Mouse (Mus musculus) midbrain, embryonic 14.5 days (tissue): ENCODE measurements at regions not wholly inside any gene's neighbourhood (a gene's known extent, or its start where the extent isn't known, plus 50 kb on each side); places are given as distances from the start of the nearest gene placed in this dataset.
A peak's percentile ranks its signal among the peaks of the same experiment; 100 is the strongest.

ENCODE experiments used
- ATAC-seq: fragments of 200-750 bp; cut with Nextera tagmentation; 2 replicates; pipeline ENCODE4 v1.8.0; 2017; ENCODE audit warnings: moderate number of reproducible peaks, moderate library complexity; ENCODE audit not compliant: low FRiP score, low TSS enrichment
- DNase-seq: peaks from one replicate; pipeline ENCODE4 v3.0.0-alpha.2; 2015
- H3K27ac ChIP-seq: fragments of 300-500 bp; sonication (generic); replicated peaks from 2 replicates; pipeline ENCODE4 v1.5.1; 2014; ENCODE audit warnings: mild to moderate bottlenecking, low read depth, low read length, moderate library complexity
- H3K27me3 ChIP-seq: fragments of 300-500 bp; sonication (generic); 2 replicates; pipeline ENCODE4 v1.6.1; 2014; ENCODE audit warnings: low read length, control low read depth, mixed read lengths; ENCODE audit not compliant: control insufficient read depth, insufficient read depth
- H3K36me3 ChIP-seq: fragments of 300-500 bp; sonication (generic); 2 replicates; pipeline ENCODE4 v1.6.1; 2014; ENCODE audit warnings: low read length, control low read depth; ENCODE audit not compliant: control insufficient read depth, insufficient read depth
- H3K4me1 ChIP-seq: fragments of 300-500 bp; sonication (generic); 2 replicates; pipeline ENCODE4 v1.6.1; 2014; ENCODE audit warnings: mild to moderate bottlenecking, antibody characterized with exemption, low read length, control low read depth; ENCODE audit not compliant: control insufficient read depth, insufficient read depth
- H3K4me2 ChIP-seq: fragments of 300-500 bp; sonication (generic); 2 replicates; pipeline ENCODE4 v1.6.1; 2014; ENCODE audit warnings: mild to moderate bottlenecking, low read length, moderate library complexity
- H3K4me3 ChIP-seq: fragments of 300-500 bp; sonication (generic); replicated peaks from 2 replicates; pipeline ENCODE4 v1.5.1; 2014; ENCODE audit warnings: low read depth, low read length
- H3K9ac ChIP-seq: fragments of 300-500 bp; sonication (generic); replicated peaks from 2 replicates; pipeline ENCODE4 v1.6.1; 2014; ENCODE audit warnings: mild to moderate bottlenecking, low read length, moderate library complexity
- H3K9me3 ChIP-seq: fragments of 300-500 bp; sonication (generic); 2 replicates; pipeline ENCODE4 v1.6.1; 2016; ENCODE audit warnings: low read length, control low read depth, mixed read lengths; ENCODE audit not compliant: control insufficient read depth
- WGBS: fragments of 180-500 bp; shearing (Covaris S2); extraction: QIAGEN DNeasy Blood & Tissue Kit; methylation state at CpG from one replicate; pipeline ENCODE4 v1.1.7; 2014; 5-methylcytosine and 5-hydroxymethylcytosine counted together

GRCm38 (mm10) chr9:61791435-61792064 is 122.8 kb downstream of the Rplp1 start:
- WGBS = 59% methylated on average over 11 of the region's 11 CpGs
- DNase-seq = peak; percentile 25
- ATAC-seq = no peak

GRCm38 (mm10) chr9:61790849-61791248 is 123.5 kb downstream of the Rplp1 start:
- DNase-seq = no peak
- ATAC-seq = no peak
- Histone ChIP-seq H3K4me3 (no peak overlapping the region), H3K9ac (no peak overlapping the region), H3K36me3 (no peaks in the 10 kb centered on the region), H3K9me3 (no peaks in the 10 kb centered on the region), H3K27ac (no peak overlapping the region), H3K27me3 (no peaks in the 10 kb centered on the region), H3K4me1 (no peaks in the 10 kb centered on the region), H3K4me2 (no peak overlapping the region)
- 79% methylated on average over 2 of the region's 2 CpGs for WGBS

More at GRCm38 (mm10) chr9:61791435-61792064, 122.8 kb downstream of the Rplp1 start:
- no peaks in the 10 kb centered on the region for H3K4me1 ChIP-seq
- H3K9ac ChIP-seq = no peak overlapping the region
- H3K27ac ChIP-seq = no peak overlapping the region
- H3K27me3 ChIP-seq = no peaks in the 10 kb centered on the region
- H3K36me3 ChIP-seq = no peaks in the 10 kb centered on the region
- H3K4me3 ChIP-seq = no peak overlapping the region
- H3K9me3 ChIP-seq = no peaks in the 10 kb centered on the region
- no peak overlapping the region for H3K4me2 ChIP-seq

GRCm38 (mm10) chr9:61789066-61789897 is 125.1 kb downstream of the Rplp1 start:
- no peak for DNase-seq
- Histone ChIP-seq H3K4me1 (no peaks in the 10 kb centered on the region), H3K27me3 (no peaks in the 10 kb centered on the region), H3K4me2 (no peak overlapping the region), H3K9ac (no peak overlapping the region), H3K36me3 (no peaks in the 10 kb centered on the region), H3K4me3 (no peak overlapping the region), H3K9me3 (no peaks in the 10 kb centered on the region), H3K27ac (no peak overlapping the region)
- no peak for ATAC-seq
- 84% methylated on average over 8 of the region's 8 CpGs for WGBS

GRCm38 (mm10) chr9:61781469-61781868 is 132.9 kb downstream of the Rplp1 start:
- Histone ChIP-seq H3K4me3 (no peak overlapping the region), H3K9ac (no peak overlapping the region), H3K9me3 (no peaks in the 10 kb centered on the region), H3K36me3 (no peaks in the 10 kb centered on the region), H3K4me1 (no peaks in the 10 kb centered on the region), H3K27me3 (no peaks in the 10 kb centered on the region), H3K4me2 (no peak overlapping the region), H3K27ac (no peak overlapping the region)
- WGBS = 91% methylated on average over 8 of the region's 8 CpGs
- ATAC-seq = no peak
- no peak for DNase-seq

- DNase-seq (no peak), ATAC-seq (no peak)
- H3K4me2 ChIP-seq = no peak overlapping the region
- H3K9ac ChIP-seq = no peak overlapping the region
- H3K36me3 ChIP-seq = no peaks in the 10 kb centered on the region
- H3K4me1 ChIP-seq = no peaks in the 10 kb centered on the region
- H3K4me3 ChIP-seq = no peak overlapping the region
- H3K27ac ChIP-seq = no peak overlapping the region
- H3K9me3 ChIP-seq = no peaks in the 10 kb centered on the region
- no peaks in the 10 kb centered on the region for H3K27me3 ChIP-seq
- WGBS = 90% methylated on average over 9 of the region's 9 CpGs
These were observed 134.0 kb downstream of the Rplp1 start for GRCm38 (mm10) chr9:61780186-61780939.

GRCm38 (mm10) chr9:61779165-61779564 is 135.2 kb downstream of the Rplp1 start:
- Histone ChIP-seq H3K4me1 (no peaks in the 10 kb centered on the region), H3K4me2 (no peak overlapping the region), H3K9me3 (no peaks in the 10 kb centered on the region), H3K27ac (no peak overlapping the region), H3K9ac (no peak overlapping the region), H3K4me3 (no peak overlapping the region), H3K27me3 (no peaks in the 10 kb centered on the region), H3K36me3 (no peaks in the 10 kb centered on the region)
- DNase-seq (no peak), ATAC-seq (no peak)

- no peaks in the 10 kb centered on the region for H3K27me3 ChIP-seq
- no peak overlapping the region for H3K27ac ChIP-seq
- WGBS = 91% methylated on average over 2 of the region's 2 CpGs
- no peaks in the 10 kb centered on the region for H3K36me3 ChIP-seq
- H3K4me3 ChIP-seq = no peak overlapping the region
- H3K4me2 ChIP-seq = no peak overlapping the region
- no peak overlapping the region for H3K9ac ChIP-seq
- ATAC-seq (no peak), DNase-seq (no peak)
- H3K9me3 ChIP-seq = no peaks in the 10 kb centered on the region
- no peaks in the 10 kb centered on the region for H3K4me1 ChIP-seq
These were observed 137.9 kb downstream of the Rplp1 start for GRCm38 (mm10) chr9:61776446-61776845.

DNA sequence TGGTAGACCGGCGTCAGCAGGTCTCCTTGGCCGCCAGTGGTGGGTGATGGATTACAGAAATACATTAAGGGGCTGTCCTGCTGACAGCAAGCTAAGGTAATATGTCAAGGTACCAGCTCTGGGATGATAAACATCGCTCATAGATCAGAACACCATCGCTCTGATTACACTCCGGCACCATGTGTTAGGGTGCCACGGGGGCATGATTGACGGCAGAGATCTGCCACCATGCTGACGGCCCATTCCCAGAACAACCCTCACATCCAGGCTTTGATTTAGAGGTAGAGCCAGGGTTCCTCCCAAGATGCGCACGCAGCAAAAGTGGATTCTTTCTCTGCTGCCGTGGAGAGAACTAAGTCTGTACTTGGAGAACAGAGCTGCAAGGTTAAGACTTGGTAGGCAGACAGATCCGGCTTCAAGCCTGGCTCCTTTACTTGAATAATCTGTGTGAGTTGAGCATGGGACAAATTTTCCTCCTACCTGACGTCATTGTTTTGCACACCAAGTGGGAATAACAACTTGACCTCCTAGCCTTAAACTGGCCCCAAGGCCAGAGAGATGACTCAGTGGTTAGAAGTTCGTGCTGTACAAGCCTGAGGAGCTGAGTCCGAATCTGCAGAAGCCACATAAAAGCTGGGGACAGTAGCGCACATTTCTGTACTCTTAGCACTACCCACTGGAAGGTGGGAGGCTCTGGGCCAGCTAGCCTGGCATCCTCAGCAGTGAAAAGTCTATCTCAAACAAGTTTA is 144.0 kb downstream of the Rplp1 start:
- H3K36me3 ChIP-seq = no peaks in the 10 kb centered on the region
- no peaks in the 10 kb centered on the region for H3K27me3 ChIP-seq
- DNase-seq (no peak), ATAC-seq (no peak)
- no peak overlapping the region for H3K9ac ChIP-seq
- no peak overlapping the region for H3K27ac ChIP-seq
- H3K4me3 ChIP-seq = no peak overlapping the region
- no peaks in the 10 kb centered on the region for H3K9me3 ChIP-seq
- no peak overlapping the region for H3K4me2 ChIP-seq
- no peaks in the 10 kb centered on the region for H3K4me1 ChIP-seq
- WGBS = 90% methylated on average over 17 of the region's 17 CpGs
